Mouse (Mus musculus) kidney, adult 2 months (tissue): ENCODE results near the gene Zfp84.

Experiments
- CTCF ChIP-seq: fragments of 200-500 bp; conservative IDR thresholded peaks from 2 replicates; pipeline ENCODE4 v1.5.1; 2011; ENCODE audit warnings: low read depth, mild to moderate bottlenecking, control low read depth, low read length, moderate library complexity, mixed read lengths; ENCODE audit not compliant: insufficient read depth, insufficient read length
- POLR2A ChIP-seq: fragments of 200-500 bp; IDR thresholded peaks from one replicate; pipeline ENCODE4 v1.6.1; 2011; ENCODE audit warnings: low read depth, low read length, control low read depth

DNA sequence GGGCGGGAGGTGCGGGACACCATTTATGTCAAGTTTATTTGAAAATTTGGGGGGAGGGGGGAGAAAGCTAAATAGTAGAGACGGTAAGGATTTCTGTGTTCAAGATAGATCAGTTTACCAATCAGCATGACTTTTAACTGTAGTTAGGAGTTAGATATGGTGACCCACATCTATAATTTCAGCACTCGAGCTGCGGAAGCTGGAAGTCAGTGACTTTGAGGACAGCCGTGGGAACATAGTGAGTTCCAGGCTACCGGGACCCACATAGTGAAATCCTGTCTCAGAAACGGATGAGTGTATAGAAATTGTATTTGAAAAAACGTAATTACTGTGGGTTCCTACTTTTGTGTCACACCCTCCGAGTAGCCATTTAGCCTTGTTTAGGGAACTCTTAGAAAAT, 628 bp downstream of the Zfp84 start:
- TF ChIP-seq POLR2A (no peak), CTCF (no peak)
